Mouse (Mus musculus): ENCODE results near the gene Hmces. TPM values are rescaled to one million over a fixed set of nuclear protein-coding genes. Genes with fewer than 3 reads are reported as not detected.

The Hmces gene
- 51.5 and 53.5 TPM in 2 replicates for polyA plus RNA-seq (2015; fragmentation: Nextera tagmentation; extraction: Ambion mirVana)

GRCm38 (mm10) chr6:87913661-87914325, at the start of gene Hmces:
TSS of gene Hmces (plus strand) at chr6:87913935.
- peak within 1 kb of the TSS; percentile 93 for H3K4me3 ChIP-seq (replicated peaks)
- peaks cover 61% of the 10 kb centered on the region for H3K36me3 ChIP-seq
- peak within 1 kb of the TSS; percentile 95 for H3K9ac ChIP-seq
- under 1% methylated on average over 62 of the region's 62 CpGs for WGBS
- H3K9me3 ChIP-seq (replicated peaks) = no peaks in the 10 kb centered on the region
- H3K27ac ChIP-seq (replicated peaks) = peak within 1 kb of the TSS; percentile 89
- H3K4me1 ChIP-seq = peaks cover 8% of the 10 kb centered on the region
- no peaks in the 10 kb centered on the region for H3K27me3 ChIP-seq
- peak; percentile 88 for ATAC-seq (ENCODE audit: insufficient number of reproducible peaks, low FRiP score, low TSS enrichment, low read depth)
- H3K4me2 ChIP-seq (replicated peaks) = peak within 1 kb of the TSS; percentile 69

- ATAC-seq (ENCODE audit: insufficient number of reproducible peaks, low FRiP score, low TSS enrichment, low read depth) = no peak
- no peak overlapping the region for H3K4me3 ChIP-seq (replicated peaks)
- H3K4me2 ChIP-seq (replicated peaks) = no peak overlapping the region
- no peaks in the 10 kb centered on the region for H3K36me3 ChIP-seq
- peaks cover 5% of the 10 kb centered on the region for H3K4me1 ChIP-seq
- H3K9ac ChIP-seq = no peak overlapping the region
- H3K27me3 ChIP-seq = 0 out of 2 replicates have a peak, but pooled peaks cover 3% of the 10 kb centered on the region
- H3K27ac ChIP-seq (replicated peaks) = no peak overlapping the region
- WGBS = 76% methylated on average over 6 of the region's 6 CpGs
- H3K9me3 ChIP-seq (replicated peaks) = no peaks in the 10 kb centered on the region
Observed at GRCm38 (mm10) chr6:87866211-87866610, 47.5 kb upstream of the Hmces start.

DNA sequence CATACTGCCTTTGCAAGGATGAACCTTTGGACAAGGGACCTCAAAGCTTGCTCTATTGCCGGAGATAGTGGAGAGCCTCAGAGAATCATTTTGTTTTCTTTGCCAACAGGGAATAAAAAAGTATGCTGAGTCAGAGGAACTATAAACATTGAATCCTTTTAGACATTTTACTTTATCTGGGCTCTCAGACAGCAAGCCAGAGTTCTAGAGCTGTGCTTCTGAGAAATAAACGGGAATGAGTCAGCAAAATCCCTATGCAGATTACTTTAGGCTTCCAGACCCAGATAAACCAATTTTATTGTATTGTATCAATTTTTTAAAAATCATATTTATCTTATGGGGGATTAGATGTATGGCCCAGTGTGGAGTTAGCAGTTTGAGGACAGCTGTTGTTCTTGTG, 46.5 kb upstream of the Hmces start:
- no peaks in the 10 kb centered on the region for H3K36me3 ChIP-seq
- H3K9ac ChIP-seq = no peak overlapping the region
- H3K27ac ChIP-seq (replicated peaks) = no peak overlapping the region
- H3K4me2 ChIP-seq (replicated peaks) = no peak overlapping the region
- H3K27me3 ChIP-seq = 0 out of 2 replicates have a peak, but pooled peaks cover 3% of the 10 kb centered on the region
- peaks cover 5% of the 10 kb centered on the region for H3K4me1 ChIP-seq
- WGBS = 75% methylated on average over 2 of the region's 2 CpGs
- no peak overlapping the region for H3K4me3 ChIP-seq (replicated peaks)
- no peaks in the 10 kb centered on the region for H3K9me3 ChIP-seq (replicated peaks)
- ATAC-seq (ENCODE audit: insufficient number of reproducible peaks, low FRiP score, low TSS enrichment, low read depth) = no peak

DNA sequence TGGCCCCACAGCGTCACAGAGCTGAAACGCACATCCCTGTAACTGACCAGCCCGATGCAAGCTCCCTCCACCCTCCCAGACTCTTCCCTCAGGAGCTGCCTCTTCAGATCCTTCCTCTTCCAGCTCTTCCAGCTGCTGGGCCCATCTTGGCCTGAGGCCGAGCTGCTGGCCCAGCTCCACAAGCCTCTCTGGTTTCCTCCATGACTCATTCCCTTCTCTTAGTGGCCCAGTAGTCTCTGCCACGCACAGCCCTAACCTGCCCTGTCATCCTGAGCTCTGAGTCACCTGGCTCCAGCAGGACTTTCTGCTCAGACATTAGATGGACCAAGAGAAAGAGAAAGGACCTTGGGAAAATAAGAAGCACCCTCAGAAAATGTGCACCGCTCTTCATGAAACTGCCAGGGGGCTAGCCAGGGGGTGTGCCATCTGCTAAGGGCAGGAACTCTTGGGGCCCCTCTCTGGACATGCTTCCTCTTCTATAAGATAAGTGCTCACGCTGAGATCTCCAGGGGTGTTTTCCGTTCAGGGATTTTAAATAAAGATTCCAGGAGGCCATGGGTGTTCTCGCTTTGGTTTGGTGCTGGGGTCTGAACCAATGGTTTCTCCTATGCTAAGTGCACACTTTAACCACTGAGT, 44.7 kb upstream of the Hmces start:
- Histone ChIP-seq H3K27me3 (no peaks in the 10 kb centered on the region), H3K27ac (replicated peaks) (no peak overlapping the region), H3K4me1 (peaks cover 5% of the 10 kb centered on the region), H3K9me3 (replicated peaks) (no peaks in the 10 kb centered on the region), H3K36me3 (no peaks in the 10 kb centered on the region), H3K4me3 (replicated peaks) (no peak overlapping the region), H3K4me2 (replicated peaks) (no peak overlapping the region), H3K9ac (no peak overlapping the region)
- WGBS = 59% methylated on average over 9 of the region's 9 CpGs
- ATAC-seq (ENCODE audit: insufficient number of reproducible peaks, low FRiP score, low TSS enrichment, low read depth) = 0 out of 2 replicates have a peak, but pooled peaks have one; percentile 43

- H3K9me3 ChIP-seq (replicated peaks) = no peaks in the 10 kb centered on the region
- ATAC-seq (ENCODE audit: insufficient number of reproducible peaks, low FRiP score, low TSS enrichment, low read depth) = no peak
- H3K9ac ChIP-seq = no peak overlapping the region
- no peak overlapping the region for H3K27ac ChIP-seq (replicated peaks)
- H3K27me3 ChIP-seq = no peaks in the 10 kb centered on the region
- no peak overlapping the region for H3K4me3 ChIP-seq (replicated peaks)
- 48% methylated on average over 1 of the region's 1 CpGs for WGBS
- H3K4me1 ChIP-seq = peaks cover 5% of the 10 kb centered on the region
- no peaks in the 10 kb centered on the region for H3K36me3 ChIP-seq
- no peak overlapping the region for H3K4me2 ChIP-seq (replicated peaks)
Observed at GRCm38 (mm10) chr6:87870440-87870839, 43.3 kb upstream of the Hmces start.

- Histone ChIP-seq H3K9ac (no peak overlapping the region), H3K36me3 (no peaks in the 10 kb centered on the region), H3K4me2 (replicated peaks) (no peak overlapping the region), H3K4me3 (replicated peaks) (no peak overlapping the region), H3K9me3 (replicated peaks) (no peaks in the 10 kb centered on the region), H3K4me1 (peaks cover 5% of the 10 kb centered on the region), H3K27me3 (no peaks in the 10 kb centered on the region), H3K27ac (replicated peaks) (no peak overlapping the region)
- WGBS = 80% methylated on average over 7 of the region's 7 CpGs
- no peak for ATAC-seq (ENCODE audit: insufficient number of reproducible peaks, low FRiP score, low TSS enrichment, low read depth)
Observed at GRCm38 (mm10) chr6:87871240-87871639, 42.5 kb upstream of the Hmces start.

DNA sequence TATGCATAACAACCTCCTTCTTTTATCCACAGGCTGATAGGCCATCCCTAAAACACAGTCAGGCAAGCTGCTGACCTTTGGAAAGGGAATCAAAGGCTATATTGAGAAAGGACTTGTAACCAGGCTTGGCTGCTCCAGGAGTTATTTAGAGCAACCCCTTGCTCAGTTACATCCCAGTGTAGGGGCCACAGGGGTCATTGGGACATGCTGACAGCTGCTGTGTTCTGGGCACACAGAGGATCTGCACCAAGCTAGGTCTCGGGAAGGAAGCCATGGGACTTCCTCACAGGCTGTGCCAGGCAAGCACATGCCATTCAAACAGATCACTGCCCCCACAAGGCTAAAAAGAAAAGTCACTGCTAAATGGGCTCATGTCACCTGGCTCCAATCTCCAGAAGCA, 40.6 kb upstream of the Hmces start:
- no peak overlapping the region for H3K4me2 ChIP-seq (replicated peaks)
- no peaks in the 10 kb centered on the region for H3K9me3 ChIP-seq (replicated peaks)
- no peaks in the 10 kb centered on the region for H3K27me3 ChIP-seq
- WGBS = 44% methylated on average over 1 of the region's 1 CpGs
- peaks cover 5% of the 10 kb centered on the region for H3K4me1 ChIP-seq
- no peak overlapping the region for H3K9ac ChIP-seq
- H3K27ac ChIP-seq (replicated peaks) = no peak overlapping the region
- no peak for ATAC-seq (ENCODE audit: insufficient number of reproducible peaks, low FRiP score, low TSS enrichment, low read depth)
- no peak overlapping the region for H3K4me3 ChIP-seq (replicated peaks)
- H3K36me3 ChIP-seq = no peaks in the 10 kb centered on the region

GRCm38 (mm10) chr6:87873963-87874362, 39.8 kb upstream of the Hmces start:
- Histone ChIP-seq H3K9ac (no peak overlapping the region), H3K36me3 (no peaks in the 10 kb centered on the region), H3K4me3 (replicated peaks) (no peak overlapping the region), H3K4me1 (peaks cover 2% of the 10 kb centered on the region), H3K4me2 (replicated peaks) (no peak overlapping the region), H3K27ac (replicated peaks) (no peak overlapping the region), H3K9me3 (replicated peaks) (no peaks in the 10 kb centered on the region), H3K27me3 (no peaks in the 10 kb centered on the region)
- no peak for ATAC-seq (ENCODE audit: insufficient number of reproducible peaks, low FRiP score, low TSS enrichment, low read depth)
- WGBS = 89% methylated on average over 2 of the region's 2 CpGs

DNA sequence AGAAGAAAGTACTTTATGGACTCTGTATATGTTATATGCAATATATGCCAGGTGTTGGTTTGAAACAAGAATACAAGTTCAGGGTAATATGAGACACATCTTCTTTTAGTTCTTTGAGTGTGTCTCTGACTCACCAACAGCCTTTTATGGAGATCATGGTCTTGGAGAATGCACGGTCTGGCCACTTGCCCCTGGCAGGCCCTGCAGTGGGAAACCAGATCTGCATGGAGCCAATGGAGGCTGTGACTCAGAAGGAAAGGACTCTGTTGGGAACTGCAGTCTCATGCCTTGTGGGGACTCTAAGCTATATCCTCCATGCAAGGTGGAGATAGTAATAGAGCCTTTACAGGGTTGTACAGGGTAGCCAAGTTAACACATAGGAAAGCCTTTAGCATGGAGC, 38.7 kb upstream of the Hmces start:
- no peak overlapping the region for H3K27ac ChIP-seq (replicated peaks)
- no peaks in the 10 kb centered on the region for H3K4me1 ChIP-seq
- no peak overlapping the region for H3K9ac ChIP-seq
- ATAC-seq (ENCODE audit: insufficient number of reproducible peaks, low FRiP score, low TSS enrichment, low read depth) = no peak
- H3K27me3 ChIP-seq = no peaks in the 10 kb centered on the region
- no peaks in the 10 kb centered on the region for H3K36me3 ChIP-seq
- no peak overlapping the region for H3K4me2 ChIP-seq (replicated peaks)
- H3K4me3 ChIP-seq (replicated peaks) = no peak overlapping the region
- 71% methylated on average over 1 of the region's 1 CpGs for WGBS
- no peaks in the 10 kb centered on the region for H3K9me3 ChIP-seq (replicated peaks)

GRCm38 (mm10) chr6:87875562-87875961, 38.2 kb upstream of the Hmces start:
- 84% methylated on average over 7 of the region's 7 CpGs for WGBS
- no peak for ATAC-seq (ENCODE audit: insufficient number of reproducible peaks, low FRiP score, low TSS enrichment, low read depth)

DNA sequence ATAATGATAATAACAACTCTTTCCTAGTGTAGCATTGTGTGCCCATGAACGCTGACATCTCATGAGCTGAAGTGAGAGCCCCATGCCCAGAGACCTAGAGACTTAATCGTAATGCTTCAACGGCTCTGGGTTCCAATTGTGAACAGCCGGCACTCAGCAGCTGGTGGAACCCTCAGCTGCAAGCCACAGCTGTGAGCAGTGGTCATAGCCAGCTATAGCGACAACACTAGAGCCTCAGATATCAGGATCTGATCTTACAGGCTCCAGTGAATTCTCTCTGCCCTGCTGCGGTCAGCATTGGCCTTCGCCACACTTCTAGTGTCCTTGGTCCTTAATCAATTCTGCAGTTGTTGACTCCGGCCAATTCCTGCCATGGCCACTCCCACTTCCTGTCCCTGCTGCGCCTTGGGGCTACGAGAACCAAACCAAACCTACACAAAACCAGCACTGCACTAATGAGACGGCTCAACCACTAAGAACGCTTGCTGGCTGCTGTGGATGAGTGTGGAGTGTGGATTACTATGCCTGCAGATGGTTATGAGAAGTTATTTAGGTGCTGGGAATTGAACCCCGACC, 37.6 kb upstream of the Hmces start:
- H3K4me3 ChIP-seq (replicated peaks) = no peak overlapping the region
- no peak overlapping the region for H3K4me2 ChIP-seq (replicated peaks)
- H3K27ac ChIP-seq (replicated peaks) = no peak overlapping the region
- no peaks in the 10 kb centered on the region for H3K36me3 ChIP-seq
- ATAC-seq (ENCODE audit: insufficient number of reproducible peaks, low FRiP score, low TSS enrichment, low read depth) = no peak
- 59% methylated on average over 13 of the region's 13 CpGs for WGBS
- no peaks in the 10 kb centered on the region for H3K4me1 ChIP-seq
- H3K27me3 ChIP-seq = no peaks in the 10 kb centered on the region
- H3K9ac ChIP-seq = no peak overlapping the region
- H3K9me3 ChIP-seq (replicated peaks) = no peaks in the 10 kb centered on the region

More at GRCm38 (mm10) chr6:87875562-87875961, 38.2 kb upstream of the Hmces start:
- Histone ChIP-seq H3K9me3 (replicated peaks) (no peaks in the 10 kb centered on the region), H3K4me2 (replicated peaks) (no peak overlapping the region), H3K9ac (no peak overlapping the region), H3K4me3 (replicated peaks) (no peak overlapping the region), H3K4me1 (no peaks in the 10 kb centered on the region), H3K36me3 (no peaks in the 10 kb centered on the region), H3K27ac (replicated peaks) (no peak overlapping the region), H3K27me3 (no peaks in the 10 kb centered on the region)
